Mouse (Mus musculus) embryo, embryonic 11 days (tissue): ENCODE results near the gene Snrpc.
A peak's percentile ranks its signal among the peaks of the same experiment; 100 is the strongest.

Experiments used
- DNase-seq: peaks from one replicate; pipeline ENCODE4 v3.0.0-alpha.2; 2015

Gene Snrpc

DNA sequence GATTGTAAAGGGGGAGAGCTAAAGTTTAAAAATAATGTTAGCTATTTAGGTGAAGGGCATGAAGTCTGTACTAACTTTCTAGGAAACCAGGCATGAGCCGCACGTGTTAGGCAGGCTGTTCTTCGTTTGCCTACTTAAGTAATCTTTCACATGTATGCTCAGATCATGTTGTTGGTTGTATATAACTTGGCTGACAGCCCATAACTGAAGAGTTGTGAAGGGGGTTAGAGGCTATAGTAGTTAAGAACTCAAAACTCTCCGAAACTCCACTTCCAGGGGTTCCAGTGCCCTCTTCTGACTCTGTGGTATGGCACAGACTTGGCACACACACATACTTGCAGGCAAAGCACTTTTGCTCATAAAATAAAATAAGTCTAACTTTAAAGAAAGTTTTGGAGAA, 28.8 kb downstream of the Snrpc start:
- DNase-seq, result no peak

DNA sequence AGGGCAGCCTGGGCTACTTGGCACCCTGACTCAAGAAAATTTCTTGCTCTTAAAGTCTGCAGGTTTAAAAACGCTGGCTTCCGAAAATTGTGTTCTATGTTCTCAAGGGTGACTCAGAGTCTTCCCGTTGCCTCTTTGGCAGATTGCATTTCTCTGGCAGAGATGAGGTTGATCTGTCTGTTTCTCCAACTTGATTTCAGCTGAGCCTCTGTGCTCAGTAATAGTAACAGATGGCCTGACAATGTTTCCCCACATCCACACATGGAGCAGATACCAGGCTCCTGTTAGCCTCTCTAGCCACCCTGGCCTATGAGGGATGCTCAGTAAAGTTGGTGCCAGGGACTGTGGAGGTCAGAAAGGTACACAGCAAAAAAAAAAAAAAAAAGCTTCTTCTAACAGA, 33.9 kb downstream of the Snrpc start:
- DNase-seq, result no peak

DNA sequence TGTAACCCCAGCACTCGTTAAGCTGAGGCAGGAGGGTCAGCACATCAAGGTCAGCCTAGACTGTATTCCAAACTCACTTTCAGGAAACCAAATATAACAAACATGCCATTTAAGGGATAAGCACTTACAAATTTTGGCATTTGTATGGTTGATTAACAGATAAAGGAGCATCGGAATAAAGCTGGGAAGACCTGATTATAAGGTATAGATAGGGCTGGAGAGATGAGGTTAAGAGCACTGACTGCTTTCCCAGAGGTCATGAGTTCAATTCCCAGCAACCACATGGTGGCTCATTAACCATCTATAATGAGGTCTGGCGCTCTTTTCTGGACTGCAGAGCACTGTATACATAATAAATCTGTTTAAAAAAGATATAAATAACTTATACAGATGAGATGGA, 35.6 kb downstream of the Snrpc start:
- DNase-seq, result no peak

DNA sequence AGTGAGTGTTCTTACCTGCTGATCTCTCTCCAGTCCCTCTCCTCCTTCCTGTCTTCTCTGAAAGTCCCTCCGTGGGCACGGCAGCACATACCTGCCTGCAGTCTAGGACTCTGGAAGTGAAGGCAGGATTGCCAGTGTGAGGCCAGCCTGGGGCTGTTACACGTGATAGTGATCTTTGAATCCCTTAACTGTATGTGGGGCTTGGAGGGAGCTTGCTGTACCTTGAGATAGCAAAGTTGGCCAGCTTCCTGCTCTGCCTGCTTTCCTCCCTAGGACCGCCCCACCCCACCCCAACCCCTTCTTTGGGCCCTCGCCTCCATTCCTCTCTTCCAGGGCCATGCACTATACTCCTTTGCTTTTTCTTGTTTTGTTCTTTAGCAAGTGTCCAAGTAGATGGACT, 36.6 kb downstream of the Snrpc start:
- no peak for DNase-seq

DNA sequence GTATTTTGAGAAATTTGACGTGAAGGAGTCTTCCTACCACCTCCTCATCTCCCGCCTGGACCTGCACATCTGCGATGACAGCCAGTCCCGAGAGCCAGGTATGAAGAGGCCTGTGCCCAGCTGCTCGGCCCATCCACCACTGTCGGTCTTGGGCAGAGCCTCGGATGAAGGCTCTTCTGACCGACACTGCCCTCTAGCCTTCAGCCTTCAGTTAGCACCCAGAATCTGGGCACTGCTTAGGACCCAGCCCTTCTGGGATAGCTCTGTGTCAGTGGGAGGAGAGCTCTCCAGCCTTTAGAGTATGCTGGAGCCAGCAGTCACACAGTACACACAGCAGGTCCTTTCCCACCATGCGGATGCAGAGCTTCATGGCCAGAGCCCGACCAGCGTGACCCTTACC, 43.6 kb downstream of the Snrpc start:
- DNase-seq, result peak; percentile 46

DNA sequence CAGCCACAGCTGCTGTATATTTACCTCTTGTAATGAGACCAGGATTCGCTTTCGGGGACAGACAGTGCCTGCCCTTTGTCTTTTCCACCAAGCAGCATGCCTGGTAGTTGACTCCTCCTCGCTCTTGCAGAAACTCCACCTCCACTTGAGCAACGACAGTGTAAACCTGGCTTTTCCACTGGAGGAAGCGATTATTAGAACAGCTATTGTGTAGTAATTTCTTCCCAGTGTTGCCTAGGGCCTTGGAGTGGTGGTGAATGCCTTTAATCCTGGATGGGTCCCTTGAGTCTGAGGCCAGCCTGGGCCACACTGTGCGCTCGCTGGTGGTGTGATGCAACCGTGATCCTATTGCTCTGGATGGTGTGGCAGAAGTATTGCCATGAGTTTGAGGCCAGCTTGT, 45.2 kb downstream of the Snrpc start:
- no peak for DNase-seq

DNA sequence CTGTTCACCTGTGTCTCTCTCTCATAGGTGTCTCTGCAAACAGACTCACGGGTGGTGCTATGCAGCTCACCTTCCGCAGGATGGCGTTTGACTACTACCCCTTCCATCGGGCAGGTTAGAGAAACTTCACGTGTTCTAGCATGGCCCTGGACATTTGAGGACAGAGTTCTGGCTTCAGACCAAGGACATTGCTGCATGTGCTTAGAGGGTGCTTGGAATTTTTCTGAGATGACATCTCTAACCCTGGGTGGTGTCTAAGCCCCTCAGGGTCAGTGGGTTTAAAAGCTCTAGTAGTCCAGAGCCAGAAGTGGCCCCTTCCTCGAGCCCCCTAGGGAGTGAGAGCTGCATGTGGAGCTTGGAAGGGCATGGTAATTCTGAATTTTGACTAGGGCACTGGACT, 46.0 kb downstream of the Snrpc start:
- DNase-seq, result no peak

DNA sequence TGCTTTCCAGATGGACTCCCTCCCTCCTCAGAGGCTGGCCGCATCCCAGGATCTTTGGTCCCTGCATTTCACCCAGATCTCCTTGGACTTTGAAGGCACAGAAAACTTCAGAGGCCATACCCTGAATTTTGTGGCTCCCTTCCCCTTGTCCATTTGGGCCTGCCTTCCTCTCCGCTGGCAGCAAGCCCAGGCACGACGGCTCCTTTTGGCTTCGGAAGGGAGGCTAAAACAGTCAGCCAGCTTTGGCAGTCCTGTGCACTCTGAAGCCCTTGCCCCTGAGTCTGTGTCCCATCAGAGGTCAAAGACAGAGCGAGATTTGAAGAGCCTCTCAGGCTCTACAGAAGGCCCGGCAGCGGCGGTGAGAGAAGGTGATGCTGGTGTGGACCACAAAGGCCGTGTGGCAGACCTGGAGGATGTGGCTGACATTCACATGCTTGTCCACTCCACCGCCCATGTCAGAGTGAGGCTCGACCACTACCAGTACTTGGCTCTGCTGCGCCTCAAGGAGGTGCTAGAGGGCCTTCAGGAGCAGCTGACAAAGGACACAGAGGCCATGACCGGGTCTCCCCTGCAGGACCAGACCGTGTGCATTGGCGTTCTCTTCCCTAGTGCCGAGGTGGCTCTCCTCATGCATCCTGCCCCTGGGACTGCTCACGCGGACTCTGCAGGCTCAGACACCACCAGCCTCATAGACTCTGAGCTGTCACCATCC, 48.7 kb downstream of the Snrpc start:
- DNase-seq, result no peak
